Mouse (Mus musculus) kidney, adult 8-10 months (tissue): ENCODE data around the gene Cd47.
A peak's percentile ranks its signal among the peaks of the same experiment; 100 is the strongest.

Experiments
- DNase-seq, 2 experiments: peaks; one replicate each; pipeline ENCODE4 v3.0.0; 2022

Gene Cd47

DNA sequence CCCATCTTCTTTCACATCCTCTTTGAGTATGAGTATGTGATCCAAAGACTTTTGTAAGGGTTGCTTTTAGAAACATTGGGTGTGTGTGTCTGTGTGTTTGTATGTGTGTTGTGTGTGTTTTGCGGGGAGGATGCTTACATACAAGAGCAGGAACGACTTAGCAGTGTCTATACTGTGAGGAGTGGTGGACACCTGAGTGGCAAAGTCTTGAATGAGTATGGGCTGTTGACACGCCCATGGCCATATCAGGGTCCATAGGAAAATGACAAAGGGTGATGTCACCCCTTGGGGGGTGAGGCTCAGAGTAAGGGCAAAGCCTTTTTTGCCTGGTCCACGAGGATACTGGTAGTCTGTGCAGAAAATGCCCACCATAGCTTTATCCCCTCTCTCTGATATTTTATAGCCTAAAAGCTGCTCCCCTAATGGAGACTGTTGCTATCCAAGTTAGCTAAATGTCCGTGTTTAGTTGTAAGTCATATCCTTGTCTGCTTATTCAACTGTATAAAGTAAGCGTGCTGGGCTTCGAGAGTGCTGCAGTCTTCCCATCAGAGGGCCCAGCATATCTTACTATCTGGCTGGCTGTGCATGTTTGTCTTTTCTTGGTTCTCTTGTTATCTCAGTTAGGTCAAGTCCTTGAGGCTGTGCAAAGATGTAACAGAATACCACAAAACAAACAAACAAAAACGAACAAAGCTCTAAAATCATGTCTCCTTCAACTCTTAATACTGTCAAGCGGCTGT lies 76.1 kb downstream of the Cd47 start:
- no peak for DNase-seq

DNA sequence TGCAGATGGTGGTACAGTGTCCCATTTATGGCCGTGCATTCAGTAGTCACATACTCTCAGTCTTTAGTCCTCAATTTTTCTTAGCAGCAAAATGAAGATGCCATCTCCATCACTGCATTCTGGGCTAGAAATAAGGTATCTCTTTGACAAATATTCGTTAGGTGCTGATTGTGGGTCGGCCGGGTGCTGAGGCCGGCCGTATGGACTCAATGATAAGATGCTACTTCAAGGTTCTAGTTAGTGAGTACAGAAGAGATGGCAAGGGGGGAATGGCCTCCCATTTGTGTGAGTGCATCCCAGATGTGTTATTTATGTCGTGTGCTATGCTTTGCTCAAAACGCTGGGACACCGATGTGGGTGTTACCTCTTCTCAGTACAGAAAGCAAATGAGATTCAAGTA lies 76.9 kb downstream of the Cd47 start:
- DNase-seq, result no peak

DNA sequence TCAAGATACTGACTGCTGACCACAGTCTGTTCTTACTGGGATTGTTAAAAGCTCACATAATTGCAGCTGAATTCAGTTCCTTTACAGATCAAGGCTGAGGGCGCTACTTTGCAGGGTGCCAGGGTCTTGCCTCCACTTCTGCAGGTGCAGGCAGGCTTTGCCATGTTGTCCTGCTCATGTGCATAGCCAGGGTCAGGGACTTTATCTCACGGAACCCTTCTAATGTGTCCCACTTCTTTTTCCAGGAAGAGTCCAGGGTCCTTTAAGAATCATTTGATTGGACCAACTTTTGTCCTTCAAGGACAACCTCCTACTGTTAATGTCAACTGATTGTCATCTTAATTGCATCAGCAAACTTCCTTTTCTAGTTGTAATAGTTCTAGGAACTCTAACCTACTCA lies 77.7 kb downstream of the Cd47 start:
- DNase-seq, result no peak

DNA sequence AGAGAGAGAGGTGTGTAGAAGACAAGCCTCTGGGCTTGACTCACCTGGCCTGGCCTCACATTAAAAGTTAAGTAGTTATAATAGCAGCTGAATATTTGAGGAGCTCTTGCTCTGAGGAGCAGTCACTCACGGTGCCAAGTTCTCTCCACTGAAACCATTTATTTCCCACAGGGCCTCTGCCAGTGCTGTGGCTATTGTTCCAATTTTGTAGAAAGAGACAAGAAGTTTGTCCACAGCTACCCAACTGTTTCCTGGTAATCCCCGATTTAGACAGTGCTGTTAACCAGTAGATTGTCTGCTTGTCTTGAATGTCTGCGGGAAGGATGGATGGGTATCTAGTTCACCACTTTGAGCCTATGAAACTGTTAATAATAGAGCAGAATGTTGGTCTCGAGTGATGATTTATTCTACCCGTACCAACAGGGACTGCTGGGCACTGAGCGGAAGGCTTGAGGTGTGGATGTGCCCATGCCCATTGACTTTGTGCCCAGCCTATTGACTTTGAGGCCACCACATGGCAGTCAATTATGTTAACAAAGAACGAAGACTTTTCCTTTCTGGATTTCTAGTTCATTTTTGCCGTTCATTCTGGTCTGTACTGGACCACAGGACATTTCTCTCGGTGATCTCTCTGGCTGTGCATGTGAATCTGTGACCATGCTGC lies 86.2 kb downstream of the Cd47 start:
- no peak for DNase-seq

DNA sequence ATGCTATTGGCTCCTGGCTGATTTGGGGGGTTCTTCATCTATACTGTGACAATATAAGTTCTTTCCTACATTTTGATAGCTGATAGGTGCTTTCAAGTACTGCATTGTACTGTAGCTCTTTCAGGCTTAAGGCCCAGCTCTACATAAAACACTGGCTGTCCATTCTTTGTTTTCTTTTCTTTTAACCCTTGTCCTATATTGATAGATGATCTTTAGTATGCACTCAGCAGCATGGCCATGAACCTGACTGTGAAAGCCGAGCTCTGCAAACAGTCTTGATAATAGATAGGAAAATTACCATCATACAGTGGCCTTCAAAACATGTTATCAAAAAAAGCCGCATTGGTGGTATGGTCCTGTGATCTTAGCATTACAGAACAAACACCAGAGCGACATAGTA lies 87.0 kb downstream of the Cd47 start:
- no peak for DNase-seq

DNA sequence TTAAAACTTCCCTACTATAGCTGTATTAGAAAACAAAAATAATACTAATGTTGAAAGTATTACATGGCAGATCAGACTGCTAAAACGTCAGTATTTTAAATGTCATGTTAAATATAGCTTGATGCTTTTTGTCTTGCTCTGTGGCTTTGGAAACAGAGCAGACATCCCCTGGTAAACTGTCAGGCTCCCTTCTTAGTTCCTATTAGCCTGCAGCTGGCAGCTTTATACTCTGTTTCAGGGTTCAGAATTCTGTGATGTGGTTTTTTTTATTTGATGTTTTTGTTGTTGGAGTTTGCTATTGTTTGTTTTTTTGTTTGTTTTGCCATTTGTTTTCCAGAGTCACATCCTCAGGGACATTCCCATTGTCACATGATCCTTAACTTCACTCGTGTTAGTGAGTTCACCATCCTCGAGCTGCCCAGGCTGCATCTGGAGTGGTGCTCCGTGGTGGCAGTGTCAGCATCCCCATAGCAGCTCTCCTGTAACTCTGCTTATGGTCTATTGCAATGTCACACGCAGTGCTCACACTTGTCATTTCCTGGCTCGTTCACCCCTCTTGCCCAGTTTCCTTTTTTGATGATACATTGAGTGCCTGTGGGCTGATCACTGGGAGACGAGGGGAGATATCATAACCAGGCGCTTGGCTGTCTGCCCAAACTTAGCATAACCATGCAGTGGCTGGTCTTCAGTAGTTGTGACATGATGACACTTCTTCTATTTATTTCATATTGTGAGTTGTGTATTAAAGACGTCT lies 87.7 kb downstream of the Cd47 start:
- no peak for DNase-seq

DNA sequence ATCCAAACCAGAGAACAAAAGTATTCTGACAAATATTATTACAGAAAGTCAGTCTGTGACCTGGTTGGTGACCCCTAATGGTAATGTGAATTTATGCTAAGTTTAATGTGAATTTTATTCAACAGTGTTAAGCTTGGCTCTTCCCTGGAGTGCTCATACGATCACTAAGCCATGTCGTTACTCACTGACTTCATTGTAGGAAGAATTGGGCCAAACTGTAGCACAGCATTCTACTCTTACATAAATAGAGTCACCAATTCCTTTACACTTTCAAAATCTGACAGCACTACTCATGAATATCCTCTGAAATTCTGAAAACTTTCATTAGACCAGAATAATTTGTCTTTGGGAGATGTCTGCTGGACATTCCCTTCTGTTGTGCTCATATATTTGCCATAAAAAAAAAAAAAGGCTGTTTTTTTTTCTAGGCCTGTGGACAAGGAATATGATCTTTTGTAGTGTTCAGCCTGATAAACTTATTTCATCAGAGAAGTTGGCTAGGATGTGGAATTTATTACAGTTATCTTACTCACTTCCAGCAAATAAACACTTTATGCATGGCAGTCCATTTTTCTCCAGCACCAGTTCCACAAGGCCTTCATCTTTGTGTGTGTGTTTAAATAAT lies 88.8 kb downstream of the Cd47 start:
- no peak for DNase-seq

DNA sequence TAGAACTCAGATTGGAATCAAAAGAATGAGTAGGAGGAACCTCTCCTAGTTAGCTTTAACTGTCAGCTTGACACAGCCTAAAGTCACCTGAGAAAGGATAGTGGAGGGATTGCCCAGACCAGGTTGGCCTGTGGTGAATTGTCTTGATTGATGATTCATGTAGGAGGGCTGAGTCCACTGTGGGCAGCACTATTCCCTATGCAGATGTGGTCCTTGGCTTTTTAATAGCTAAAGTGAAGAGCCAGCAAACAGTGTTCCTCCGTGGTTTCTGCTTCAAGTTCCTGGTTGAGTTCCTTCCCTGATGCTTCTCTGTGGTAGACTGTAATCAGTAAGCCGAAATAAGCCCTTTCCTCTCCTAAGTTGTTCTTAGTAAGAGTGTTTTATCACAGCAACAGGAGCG lies 91.9 kb downstream of the Cd47 start:
- DNase-seq, result no peak

DNA sequence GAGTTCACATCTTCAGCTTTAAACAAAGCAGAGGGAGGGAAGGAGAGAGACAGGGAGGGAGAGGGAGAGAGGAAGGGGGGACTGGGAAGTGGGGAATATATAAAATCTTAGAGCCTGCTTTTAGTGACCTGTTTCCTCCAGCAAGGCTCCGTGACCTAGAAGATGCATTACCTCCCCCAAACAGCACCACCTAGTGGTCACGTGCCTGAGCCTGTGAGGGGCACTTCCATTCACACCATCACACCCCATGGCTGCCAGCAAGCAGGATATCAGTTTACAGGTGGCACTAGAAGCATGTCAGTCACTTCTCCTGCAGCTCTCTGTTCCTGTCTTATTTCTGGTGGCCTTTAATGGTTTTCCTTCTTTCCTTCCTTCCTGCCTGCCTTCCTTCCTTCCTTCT lies 92.6 kb downstream of the Cd47 start:
- DNase-seq, result no peak

DNA sequence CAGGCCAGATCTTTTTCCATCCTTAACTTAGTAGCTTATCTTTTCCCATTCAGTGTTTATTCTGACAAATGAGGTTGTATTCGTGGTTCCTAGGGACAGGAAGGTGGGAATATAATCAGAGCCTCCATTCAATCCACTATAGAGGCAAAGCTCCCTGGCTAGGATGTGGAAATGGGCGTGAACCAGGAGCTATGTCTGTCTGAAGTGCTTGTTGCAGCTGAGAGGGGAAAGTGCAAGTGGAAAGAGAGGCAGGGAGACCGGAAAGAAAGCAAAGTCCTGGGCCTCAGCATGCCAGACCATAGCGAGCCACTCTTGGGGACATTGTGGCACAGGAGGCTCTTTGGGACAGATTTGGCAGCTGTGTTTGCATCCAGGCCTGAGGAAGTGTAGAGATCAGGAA lies 94.3 kb downstream of the Cd47 start:
- no peak for DNase-seq

DNA sequence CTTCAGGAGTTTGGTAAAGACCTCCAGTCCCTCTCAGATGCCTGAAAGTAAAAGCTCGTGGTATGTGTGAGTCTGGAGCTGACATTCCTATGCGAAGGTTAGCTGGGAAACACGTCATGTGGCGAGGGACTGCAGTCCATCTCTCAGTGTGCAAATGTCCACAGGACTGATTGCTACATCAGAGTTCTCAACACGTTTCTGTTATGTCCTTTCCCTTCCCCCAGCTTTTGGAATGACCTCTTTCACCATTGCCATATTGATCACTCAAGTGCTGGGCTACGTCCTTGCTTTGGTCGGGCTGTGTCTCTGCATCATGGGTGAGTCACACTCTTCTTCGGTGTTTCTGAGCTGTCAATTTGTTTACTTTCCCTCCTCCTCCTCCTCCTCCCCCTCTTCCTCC lies 95.8 kb downstream of the Cd47 start:
- DNase-seq, result no peak

DNA sequence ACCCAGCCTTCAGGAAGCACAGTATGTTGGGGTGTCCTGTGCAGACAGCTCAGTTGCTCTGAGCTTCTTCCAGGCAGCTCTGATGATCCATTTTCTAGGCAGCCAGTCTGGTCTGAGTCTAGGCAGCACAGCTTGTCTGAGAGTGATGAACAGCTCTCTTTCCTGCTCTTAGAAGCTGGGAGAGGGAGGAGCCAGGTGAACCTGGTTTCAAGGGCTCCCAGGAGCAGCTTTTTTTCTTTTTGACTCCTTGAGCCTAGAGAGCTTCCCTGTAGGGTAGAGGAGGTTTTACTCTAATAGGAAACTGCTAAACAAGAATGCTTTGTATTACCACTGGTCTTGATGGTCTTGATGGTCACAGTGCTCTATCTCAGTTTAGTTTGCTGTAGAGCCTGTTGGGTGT lies 101.1 kb downstream of the Cd47 start:
- no peak for DNase-seq

DNA sequence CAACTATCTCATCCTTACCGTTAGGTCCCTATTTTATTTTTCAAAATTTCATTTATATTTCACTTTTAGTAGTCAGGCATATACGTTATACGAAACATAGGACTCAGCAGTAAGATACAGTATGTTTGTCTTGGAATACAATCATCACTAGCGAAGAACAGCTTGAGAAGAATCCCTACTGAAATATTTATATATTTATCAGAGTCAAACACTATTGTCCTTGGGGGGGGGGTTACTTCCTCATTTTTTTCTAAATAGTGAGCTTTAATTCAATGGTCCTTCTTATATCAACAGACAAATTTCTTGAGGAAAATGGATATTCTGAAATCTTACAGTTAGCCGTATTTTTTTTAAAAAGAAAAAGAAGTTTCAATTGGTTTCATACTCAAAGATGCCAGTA lies 101.8 kb downstream of the Cd47 start:
- DNase-seq, result no peak

DNA sequence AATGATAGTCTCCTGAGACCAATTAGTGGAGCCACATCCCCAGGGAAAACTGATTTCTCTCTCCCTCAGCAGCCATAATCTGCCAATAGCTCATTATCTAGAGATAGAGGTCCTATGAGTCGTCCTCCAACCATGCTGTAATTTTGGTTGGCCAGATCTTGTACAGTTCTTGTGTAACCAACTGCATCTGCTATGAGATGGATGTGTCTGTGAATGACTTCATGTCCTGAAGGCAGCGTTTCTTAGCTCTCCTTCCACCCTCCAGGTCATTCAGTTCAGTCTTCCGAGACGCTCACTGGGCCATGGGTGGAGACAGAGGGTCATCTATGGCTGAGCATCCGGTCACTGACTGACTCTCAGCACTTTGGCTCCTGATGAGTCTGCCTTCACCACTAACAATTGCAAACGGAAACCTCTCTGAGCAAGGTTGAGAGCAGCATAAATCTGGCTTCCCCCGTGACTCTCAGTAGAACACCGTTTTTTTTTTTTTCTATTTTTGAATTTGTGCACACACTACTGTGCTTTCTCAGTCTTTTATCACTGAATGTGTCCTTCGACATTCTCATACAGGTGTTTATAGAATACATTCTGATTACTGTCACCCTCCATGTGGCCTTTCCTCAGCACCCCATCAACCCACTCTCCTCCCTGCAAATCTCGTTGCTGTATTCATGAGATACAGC lies 104.1 kb downstream of the Cd47 start:
- DNase-seq, result peak in 1 of 2 experiments; percentile 9

DNA sequence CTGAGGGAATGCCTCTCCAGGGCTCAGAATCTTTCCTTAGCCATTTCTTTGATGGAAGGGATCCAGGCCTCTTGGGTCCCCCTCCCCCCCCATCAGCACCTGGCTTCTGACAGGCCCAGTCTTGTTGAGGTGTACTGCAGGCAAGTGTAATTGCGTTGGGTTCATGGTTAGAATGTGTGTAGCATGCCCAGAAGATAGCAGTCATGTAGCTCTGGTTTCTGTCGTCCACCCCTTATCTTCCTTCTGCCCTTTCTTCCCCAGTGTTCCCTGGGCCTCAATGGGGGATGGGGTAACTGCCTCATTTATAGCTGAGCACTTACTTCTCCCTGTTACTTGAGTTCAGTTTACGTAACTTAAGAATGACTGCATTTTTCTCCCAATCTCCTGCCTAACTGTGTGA lies 104.7 kb downstream of the Cd47 start:
- no peak for DNase-seq

DNA sequence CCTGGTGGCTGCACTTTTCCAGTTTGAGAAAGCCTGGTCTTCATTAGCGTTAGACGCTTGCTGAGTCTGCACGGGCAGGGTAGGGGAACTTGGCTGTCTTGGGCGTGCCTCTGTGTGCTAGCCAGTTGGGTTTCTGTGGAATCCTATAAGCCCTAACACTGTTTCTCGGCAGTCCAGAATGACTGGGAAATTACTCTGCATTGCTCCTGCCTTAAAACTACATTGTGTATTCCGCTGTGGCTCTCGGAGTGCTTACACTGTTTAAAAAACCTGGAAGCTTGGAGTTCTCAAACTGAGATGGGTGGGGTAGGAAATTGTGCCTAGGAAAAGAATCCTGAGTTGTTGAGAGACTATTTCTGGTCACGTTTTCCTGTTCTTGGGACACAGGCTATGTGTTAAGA lies 105.3 kb downstream of the Cd47 start:
- no peak for DNase-seq

DNA sequence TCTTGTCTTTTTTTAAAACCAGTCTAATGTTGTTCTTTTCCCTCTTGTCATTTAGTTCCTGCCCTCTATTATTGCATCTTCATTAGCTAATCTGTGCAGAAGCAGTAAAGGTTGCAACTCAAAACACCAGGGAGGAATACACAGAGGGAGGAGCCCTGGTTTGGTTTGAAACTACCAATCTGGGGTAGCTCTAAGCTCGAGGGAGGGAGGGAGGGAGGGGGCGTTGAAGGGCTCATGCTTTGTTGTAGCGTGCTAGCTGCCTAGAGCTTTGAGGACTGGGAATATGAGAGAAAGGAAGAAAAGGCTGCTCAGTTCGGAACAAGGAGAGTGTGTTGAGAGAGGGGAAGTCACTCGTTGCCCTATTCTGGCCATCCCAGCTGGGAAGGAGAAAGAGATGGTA lies 105.7 kb downstream of the Cd47 start:
- no peak for DNase-seq

DNA sequence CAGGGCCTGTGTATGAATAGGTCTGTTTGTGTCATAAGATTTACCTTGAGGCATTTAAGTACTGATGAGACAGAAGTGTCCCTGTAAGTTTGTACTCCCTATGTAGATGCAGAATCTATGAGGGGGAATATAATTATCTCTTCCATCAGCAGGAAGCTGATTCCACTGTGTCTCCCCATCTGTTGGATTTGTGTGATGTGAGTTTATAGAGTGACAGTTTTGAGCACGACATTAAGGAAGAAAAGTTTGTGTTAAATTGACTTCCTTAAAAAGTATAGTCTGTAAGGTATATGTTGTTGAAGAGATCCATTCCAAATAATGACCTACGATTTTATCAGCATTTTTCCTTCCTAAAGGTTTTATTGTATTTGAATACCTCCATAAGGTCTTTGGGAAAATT lies 106.6 kb downstream of the Cd47 start:
- DNase-seq, result no peak

DNA sequence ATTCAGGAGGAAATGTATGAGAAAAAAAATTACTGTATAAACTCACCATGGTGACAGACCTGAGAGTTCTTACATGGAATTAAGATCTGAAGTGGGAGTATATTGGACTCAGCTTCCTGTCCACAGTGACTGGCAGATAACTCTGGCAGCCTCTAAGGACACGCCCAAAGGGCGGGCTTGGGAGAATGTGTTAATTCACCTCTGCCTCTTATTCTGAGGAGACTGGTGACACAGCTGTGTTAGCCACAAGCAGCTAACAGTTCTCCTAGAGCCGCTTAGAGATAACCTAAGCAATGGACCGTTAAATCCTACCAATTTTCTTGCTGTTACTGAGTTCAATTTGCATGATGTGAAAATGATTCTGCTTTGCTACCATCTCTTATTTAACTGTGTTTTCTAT lies 107.0 kb downstream of the Cd47 start:
- no peak for DNase-seq

DNA sequence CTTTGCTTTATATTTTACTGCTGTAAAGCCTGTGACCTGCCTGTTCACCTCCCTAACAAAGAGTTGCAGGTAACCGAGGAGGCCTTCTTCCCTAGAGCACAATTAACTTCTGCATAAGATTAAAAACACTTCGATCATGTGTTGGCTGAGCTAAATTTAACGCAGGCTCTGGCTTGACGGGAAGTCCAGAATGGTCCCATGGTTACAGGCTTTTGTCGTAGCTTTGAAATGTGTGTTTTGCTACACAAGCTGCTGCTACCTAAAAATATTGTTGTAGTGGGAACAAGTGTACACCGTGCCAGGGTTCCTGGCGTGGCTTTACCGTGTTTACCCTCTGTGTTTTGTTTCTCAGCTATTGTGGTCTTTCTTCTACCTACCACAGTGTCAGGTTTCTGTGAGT lies 109.2 kb downstream of the Cd47 start:
- no peak for DNase-seq

DNA sequence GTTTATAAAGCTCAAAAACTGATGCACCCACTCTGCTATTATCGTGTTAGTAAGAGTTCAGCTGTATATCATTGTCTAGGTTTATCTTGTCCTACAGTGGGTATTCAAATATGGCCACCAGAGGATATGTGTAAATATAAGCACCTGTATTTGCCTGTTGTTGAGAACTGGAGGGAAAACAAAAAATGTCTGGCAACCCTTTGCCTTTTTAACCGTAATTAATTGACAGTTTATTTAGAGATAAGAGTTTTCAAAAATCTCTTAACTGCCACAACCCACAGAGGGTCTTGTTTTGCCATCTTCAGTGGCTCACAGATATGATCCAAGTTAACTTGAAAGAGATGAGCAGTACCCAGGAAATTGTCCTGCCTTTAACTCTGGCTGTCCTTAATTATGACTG lies 113.8 kb downstream of the Cd47 start:
- DNase-seq, result no peak

DNA sequence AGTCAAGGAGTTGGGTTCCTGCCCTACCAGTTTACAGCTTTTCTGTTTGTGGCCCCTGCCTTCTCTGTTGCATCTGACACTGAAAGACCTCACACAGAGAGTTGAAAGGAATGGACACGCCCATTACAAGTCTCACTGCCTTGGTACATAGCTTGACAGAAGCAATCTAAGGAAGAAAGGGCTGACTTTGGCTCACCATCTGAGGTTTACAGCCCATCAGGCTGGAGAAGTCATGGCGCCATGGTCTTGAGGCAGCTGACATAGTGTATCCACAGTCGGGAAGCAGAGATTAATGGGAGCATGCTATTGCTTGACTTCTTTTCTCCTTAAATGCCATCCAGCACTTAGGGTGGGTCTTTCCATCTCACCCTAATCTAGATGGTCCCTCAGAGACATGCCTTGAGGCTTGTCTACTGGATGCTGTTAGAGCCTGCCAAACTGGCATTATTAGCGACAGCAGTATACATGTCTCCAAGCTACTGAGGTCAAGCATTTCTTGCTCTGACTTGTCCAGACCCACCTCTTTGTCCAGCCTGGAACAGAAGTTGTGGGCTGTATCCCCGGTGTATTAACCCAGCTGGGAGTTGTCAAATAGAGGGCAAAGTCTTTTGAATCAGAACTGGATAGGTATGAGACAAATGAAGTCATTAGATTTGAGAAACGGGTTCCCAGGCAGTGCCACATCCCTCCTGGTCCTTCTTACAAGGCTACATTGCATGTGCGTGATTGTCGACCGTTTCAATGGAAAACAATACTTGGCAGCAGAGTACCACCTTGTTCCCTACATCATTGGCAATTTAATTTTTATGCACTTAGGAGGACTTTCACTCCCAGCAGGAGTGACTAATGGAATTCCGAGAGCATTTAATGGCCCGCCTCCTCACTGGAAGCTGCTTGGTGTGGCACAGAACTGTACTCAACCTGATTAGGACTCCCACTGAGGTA lies 115.5 kb downstream of the Cd47 start:
- DNase-seq, result no peak
